In genomic region chr6:112517991-112518390, GRCm38 (mm10) we compare ENCODE assay signal across 24 mouse cellular contexts. TPM values are rescaled to one million over a fixed set of nuclear protein-coding genes. Genes with fewer than 3 reads are reported as not detected.
"Had no signal": no experiment of that assay in that cellular context is flagged by ENCODE, and none has a peak within 500 bp of the region (broad histone marks: within the 10 kb centered on the region; RNA-seq: fewer than 3 reads in every experiment).

No protein-coding gene starts in this region.

- H3K4me3 ChIP-seq: lung, embryonic 15.5 days; midbrain, embryonic 10.5 days; midbrain, embryonic 12.5 days; myocyte; neural tube, embryonic 13.5 days; neural tube, embryonic 15.5 days; stomach, embryonic 15.5 days had no signal

- DNase-seq: liver, postnatal 0 days; lung, adult 2 months; lung, postnatal 14 days; lung, postnatal 36 days; midbrain, embryonic 14.5 days; retina, postnatal 1 day; right cerebral cortex, adult 18-20 months; right cerebral cortex, postnatal 14 days; thymus, adult 2 months; thymus, postnatal 25 days; thymus, postnatal 4 days had no signal

- H3K36me3 ChIP-seq: lung, embryonic 15.5 days; midbrain, embryonic 10.5 days; midbrain, embryonic 12.5 days; neural tube, embryonic 13.5 days; neural tube, embryonic 15.5 days; stomach, embryonic 15.5 days had no signal

- ATAC-seq: liver, postnatal 0 days; lung, postnatal 0 days; midbrain, embryonic 16.5 days had no signal

- H3K9ac ChIP-seq: liver, postnatal 0 days; lung, embryonic 15.5 days; midbrain, embryonic 12.5 days; neural tube, embryonic 13.5 days; neural tube, embryonic 15.5 days; stomach, embryonic 15.5 days had no signal

- H3K9me3 ChIP-seq: lung, embryonic 15.5 days; midbrain, embryonic 10.5 days; midbrain, embryonic 12.5 days; neural tube, embryonic 13.5 days; neural tube, embryonic 15.5 days; stomach, embryonic 15.5 days had no signal

- H3K4me2 ChIP-seq: lung, embryonic 15.5 days; midbrain, embryonic 12.5 days; neural tube, embryonic 13.5 days; neural tube, embryonic 15.5 days; stomach, embryonic 15.5 days had no signal

- H3K4me1 ChIP-seq: lung, embryonic 15.5 days; neural tube, embryonic 15.5 days; stomach, embryonic 15.5 days had no signal

- H3K27ac ChIP-seq: lung, embryonic 15.5 days; macrophage; midbrain, embryonic 10.5 days; midbrain, embryonic 12.5 days; neural tube, embryonic 13.5 days; neural tube, embryonic 15.5 days; stomach, embryonic 15.5 days; stomach, postnatal 0 days had no signal

- H3K27me3 ChIP-seq: lung, embryonic 15.5 days; stomach, embryonic 15.5 days had no signal

RNA-seq across cellular contexts. Expression of gene Oxtr, which starts 28.2 kb away (rescaled TPM):
- total RNA-seq: megakaryocyte-erythroid progenitor cell, adult 5-6 weeks had no signal
- polyA plus RNA-seq: macrophage had no signal

RNA-seq across cellular contexts. Expression of gene Cav3, which starts 58.7 kb away (rescaled TPM):
- total RNA-seq: megakaryocyte, adult 5-6 weeks; megakaryocyte-erythroid progenitor cell, adult 5-6 weeks had no signal
- polyA plus RNA-seq: macrophage; midbrain, embryonic 10.5 days; midbrain, embryonic 12.5 days; midbrain, embryonic 14.5 days had no signal
